Mouse (Mus musculus) heart, embryonic 11.5 days (tissue): ENCODE results near the gene Foxred2. TPM values are rescaled to one million over a fixed set of nuclear protein-coding genes. Genes with fewer than 3 reads are reported as not detected.

Experiments used
- ATAC-seq: fragments of 200-750 bp; cut with Nextera tagmentation; replicated peaks from 2 replicates; pipeline ENCODE4 v1.8.0; 2017; ENCODE audit warnings: moderate library complexity; ENCODE audit not compliant: insufficient number of reproducible peaks, low FRiP score, low TSS enrichment
- H3K27ac ChIP-seq: fragments of 300-500 bp; sonication (generic); 2 replicates; pipeline ENCODE4 v1.5.1; 2014; ENCODE audit warnings: mild to moderate bottlenecking, low read depth, low read length
- H3K27me3 ChIP-seq: fragments of 300-500 bp; sonication (generic); 2 replicates; pipeline ENCODE4 v1.6.1; 2014; ENCODE audit warnings: mild to moderate bottlenecking, low read length, mixed read lengths; ENCODE audit not compliant: control insufficient read depth, insufficient read depth
- H3K36me3 ChIP-seq: fragments of 300-500 bp; sonication (generic); 2 replicates; pipeline ENCODE4 v1.6.1; 2014; ENCODE audit warnings: mild to moderate bottlenecking, low read length, moderate library complexity, mixed read lengths; ENCODE audit not compliant: control insufficient read depth, insufficient read depth
- H3K4me1 ChIP-seq: fragments of 300-500 bp; sonication (generic); 2 replicates; pipeline ENCODE4 v1.6.1; 2014; ENCODE audit warnings: low read length; ENCODE audit not compliant: control insufficient read depth, insufficient read depth
- H3K4me2 ChIP-seq: fragments of 300-500 bp; sonication (generic); 2 replicates; pipeline ENCODE4 v1.6.1; 2014; ENCODE audit warnings: mild to moderate bottlenecking, moderate library complexity
- H3K4me3 ChIP-seq: fragments of 300-500 bp; sonication (generic); 2 replicates; pipeline ENCODE4 v1.5.1; 2014; ENCODE audit warnings: low read depth, low read length
- H3K9ac ChIP-seq: fragments of 300-500 bp; sonication (generic); 2 replicates; pipeline ENCODE4 v1.6.1; 2014; ENCODE audit warnings: mild to moderate bottlenecking, low read depth, low read length, moderate library complexity
- H3K9me3 ChIP-seq: fragments of 300-500 bp; sonication (generic); replicated peaks from 2 replicates; pipeline ENCODE4 v1.6.1; 2016; ENCODE audit warnings: low read length; ENCODE audit not compliant: control insufficient read depth
- WGBS: fragments of 180-500 bp; shearing (Covaris S2); extraction: QIAGEN DNeasy Blood & Tissue Kit; methylation state at CpG from one replicate; pipeline ENCODE4 v1.1.7; 2014; ENCODE audit not compliant: insufficient replicate concordance; 5-methylcytosine and 5-hydroxymethylcytosine counted together
- polyA plus RNA-seq: library from polyadenylated mRNA; unstranded; fragments of >200 nt; fragmentation: Nextera tagmentation; extraction: Ambion mirVana; gene quantifications from 2 replicates; pipeline ENCODE4 v1.2.1, GENCODE M21; 2014

Gene Foxred2
- polyA plus RNA-seq, 1 experiment from 2014 or later = 1.2 TPM

DNA sequence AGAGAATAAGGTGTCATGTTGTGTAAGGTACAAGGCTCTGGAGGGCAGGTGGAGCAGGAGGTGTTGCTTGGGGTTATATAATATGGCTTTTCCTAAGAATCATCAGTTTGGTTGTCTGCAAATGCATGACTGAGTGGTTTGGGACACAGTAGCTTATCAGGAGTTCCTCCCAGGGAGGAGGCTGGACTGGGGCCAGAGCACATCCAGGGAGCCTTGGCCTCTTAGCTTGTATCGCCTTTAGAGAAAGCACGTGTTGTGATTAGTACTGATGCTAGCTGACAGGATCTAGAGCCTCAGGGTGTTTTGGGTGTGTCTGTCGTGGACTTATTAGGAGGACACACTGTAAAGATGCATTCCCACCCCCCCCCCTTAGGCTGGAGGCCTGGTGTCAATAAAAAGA is 21.1 kb upstream of the Foxred2 start:
- Histone ChIP-seq H3K9me3 (no peaks in the 10 kb centered on the region), H3K4me3 (no peak overlapping the region), H3K27ac (no peak overlapping the region), H3K4me2 (no peak overlapping the region), H3K9ac (no peak overlapping the region), H3K27me3 (peaks cover 6% of the 10 kb centered on the region; the same call in 1 of the 2 replicates), H3K4me1 (no peaks in the 10 kb centered on the region), H3K36me3 (no peaks in the 10 kb centered on the region)
- ATAC-seq = no peak
- 41% methylated on average over 3 of the region's 3 CpGs for WGBS

DNA sequence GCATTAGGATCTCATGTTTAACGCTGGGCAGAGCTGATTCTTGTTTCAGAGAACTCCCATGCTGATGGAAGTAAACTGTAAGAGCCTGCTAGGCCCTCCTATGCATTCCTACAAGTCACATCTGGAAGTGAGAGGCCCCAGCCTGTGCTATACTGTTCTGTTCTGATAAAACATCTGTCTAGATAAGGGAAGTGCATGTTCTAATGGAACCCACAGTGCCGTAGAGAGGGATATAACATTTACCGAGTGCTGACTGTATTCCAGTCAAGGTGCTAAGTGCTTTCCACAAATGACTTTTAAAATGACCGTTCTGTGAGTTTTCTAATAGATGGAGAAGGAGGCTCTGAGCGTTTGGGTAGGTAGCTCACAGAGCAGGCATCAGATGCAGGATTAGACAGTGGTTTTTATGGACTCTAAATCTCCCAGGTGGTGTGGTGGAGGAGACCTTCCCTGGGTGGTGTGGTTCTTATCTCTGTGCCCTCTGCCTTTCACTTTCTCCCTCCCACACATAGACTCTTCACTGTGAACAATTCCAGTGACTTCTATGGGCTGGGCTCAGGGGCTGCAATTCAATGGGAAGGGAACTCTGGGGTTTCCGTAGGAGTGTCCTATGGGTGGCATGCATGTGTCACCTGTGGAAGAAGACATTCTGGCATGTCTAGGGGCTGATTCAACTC is 17.8 kb upstream of the Foxred2 start:
- no peak for ATAC-seq
- H3K27ac ChIP-seq = no peak overlapping the region
- no peak overlapping the region for H3K4me2 ChIP-seq
- no peaks in the 10 kb centered on the region for H3K9me3 ChIP-seq
- no peak overlapping the region for H3K4me3 ChIP-seq
- H3K4me1 ChIP-seq = peaks cover 6% of the 10 kb centered on the region
- 0 out of 2 replicates have a peak, but pooled peaks cover under 1% of the 10 kb centered on the region for H3K27me3 ChIP-seq
- no peak overlapping the region for H3K9ac ChIP-seq
- H3K36me3 ChIP-seq = no peaks in the 10 kb centered on the region
- WGBS = 58% methylated on average over 6 of the region's 6 CpGs

DNA sequence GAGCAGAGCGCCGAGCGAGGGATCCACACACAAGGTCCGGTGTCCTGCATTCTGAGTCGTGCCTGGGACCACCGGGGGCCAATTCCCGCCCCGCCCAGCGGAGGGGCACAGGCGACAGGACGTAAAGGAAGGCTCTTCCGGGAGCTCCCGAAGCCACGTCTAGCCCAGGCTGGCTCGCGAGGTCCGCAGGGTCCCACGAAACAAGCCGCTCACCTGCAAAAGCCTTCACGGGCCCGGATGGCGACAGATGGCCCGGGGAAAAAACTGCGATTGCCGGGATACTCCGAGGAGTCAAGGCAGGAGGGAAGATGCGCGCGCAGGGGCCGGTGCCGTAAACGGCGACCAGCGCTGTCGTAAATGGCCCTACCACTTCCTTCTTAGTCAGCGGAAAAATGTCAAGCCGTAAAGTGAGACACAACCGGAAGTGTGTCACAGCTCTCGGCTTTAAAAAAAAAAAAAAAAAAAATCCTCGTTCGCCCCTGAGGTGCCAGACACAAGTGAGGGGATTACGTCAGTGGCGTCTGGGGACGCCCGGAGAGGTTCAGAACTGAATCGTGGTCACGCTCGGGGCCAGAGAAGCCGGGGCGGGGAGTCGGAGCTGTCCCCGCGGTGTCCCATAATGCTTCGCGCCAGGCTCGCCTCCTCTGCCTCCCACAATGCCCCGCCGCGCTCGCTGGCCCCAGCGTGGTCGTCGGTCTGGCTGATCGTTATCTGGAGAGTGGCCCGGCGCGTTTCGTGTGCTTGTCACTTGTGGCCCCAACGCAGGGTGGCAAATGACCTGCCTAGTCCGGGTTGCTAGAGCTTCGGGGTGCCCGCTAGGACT is 14.2 kb upstream of the Foxred2 start, which contains the start of gene Eif3d:
Eif3d (minus strand) TSS at position 344 of the 823 bp plus-strand sequence.
- Histone ChIP-seq H3K27ac (peak within 1 kb of the TSS; percentile 100), H3K36me3 (peaks cover 23% of the 10 kb centered on the region), H3K27me3 (no peaks in the 10 kb centered on the region), H3K4me1 (peaks cover 11% of the 10 kb centered on the region), H3K9me3 (no peaks in the 10 kb centered on the region), H3K4me2 (peak within 1 kb of the TSS; percentile 99), H3K9ac (peak within 1 kb of the TSS; percentile 98), H3K4me3 (peak within 1 kb of the TSS; percentile 96)
- WGBS = under 1% methylated on average over 72 of the region's 72 CpGs
- ATAC-seq = peak; percentile 82

DNA sequence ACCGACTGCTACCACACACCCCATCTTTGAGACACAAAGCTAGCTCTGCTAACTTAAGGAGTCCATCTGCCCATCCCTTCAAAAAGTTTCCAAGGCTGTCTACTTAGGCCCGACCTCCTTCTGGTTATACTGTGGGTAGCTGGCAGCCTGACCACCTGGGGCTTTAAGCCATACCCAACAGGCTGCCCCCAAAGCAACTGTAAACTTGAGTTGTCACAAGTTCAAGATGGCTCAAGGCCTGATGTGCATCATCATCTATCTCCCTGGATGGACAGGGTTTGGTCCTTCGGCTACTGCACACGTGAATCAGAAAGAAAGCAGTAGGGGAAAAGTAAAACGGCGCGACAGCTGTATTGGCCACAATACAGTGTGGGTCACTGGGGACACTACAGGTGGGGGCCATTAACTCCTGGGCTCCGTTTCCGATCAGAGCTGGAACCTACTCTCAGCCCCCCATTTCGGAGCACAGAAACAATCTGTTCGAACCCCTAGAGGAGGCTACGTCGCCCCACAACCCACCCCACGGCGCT is 13.5 kb upstream of the Foxred2 start:
- peak overlapping the region; percentile 96 for H3K4me3 ChIP-seq
- peak; percentile 9; the same call in 1 of the 2 replicates for ATAC-seq
- 2% methylated on average over 15 of the region's 15 CpGs for WGBS
- peaks cover 11% of the 10 kb centered on the region for H3K4me1 ChIP-seq
- peak overlapping the region; percentile 99 for H3K4me2 ChIP-seq
- peak overlapping the region; percentile 100 for H3K27ac ChIP-seq
- no peaks in the 10 kb centered on the region for H3K9me3 ChIP-seq
- no peaks in the 10 kb centered on the region for H3K27me3 ChIP-seq
- peak overlapping the region; percentile 98 for H3K9ac ChIP-seq
- peaks cover 28% of the 10 kb centered on the region for H3K36me3 ChIP-seq

DNA sequence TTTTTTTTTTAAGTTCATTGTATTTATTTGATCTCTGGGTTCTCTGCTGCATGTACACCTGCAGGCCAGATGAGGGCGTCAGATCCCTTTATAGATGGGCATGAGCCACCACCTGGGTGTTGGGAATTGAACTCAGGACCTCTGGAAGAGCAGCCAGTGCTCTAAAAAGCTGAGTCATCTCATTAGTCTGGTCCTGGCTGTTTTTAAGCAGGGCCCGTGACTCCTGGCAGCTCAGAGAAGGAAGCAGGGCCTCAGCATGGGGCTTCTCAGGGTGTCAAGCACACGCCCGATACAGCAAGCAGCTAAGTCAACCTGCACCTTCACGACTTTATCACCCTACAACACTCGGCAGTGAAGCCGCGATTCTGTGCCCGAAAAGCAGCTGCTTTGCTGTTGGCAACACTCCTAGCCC is 8.6 kb upstream of the Foxred2 start:
- Histone ChIP-seq H3K9ac (no peak overlapping the region), H3K4me1 (peaks cover 11% of the 10 kb centered on the region), H3K4me2 (no peak overlapping the region), H3K4me3 (no peak overlapping the region), H3K27me3 (no peaks in the 10 kb centered on the region), H3K36me3 (peaks cover 67% of the 10 kb centered on the region), H3K9me3 (no peaks in the 10 kb centered on the region), H3K27ac (no peak overlapping the region)
- ATAC-seq = no peak
- 69% methylated on average over 9 of the region's 9 CpGs for WGBS

DNA sequence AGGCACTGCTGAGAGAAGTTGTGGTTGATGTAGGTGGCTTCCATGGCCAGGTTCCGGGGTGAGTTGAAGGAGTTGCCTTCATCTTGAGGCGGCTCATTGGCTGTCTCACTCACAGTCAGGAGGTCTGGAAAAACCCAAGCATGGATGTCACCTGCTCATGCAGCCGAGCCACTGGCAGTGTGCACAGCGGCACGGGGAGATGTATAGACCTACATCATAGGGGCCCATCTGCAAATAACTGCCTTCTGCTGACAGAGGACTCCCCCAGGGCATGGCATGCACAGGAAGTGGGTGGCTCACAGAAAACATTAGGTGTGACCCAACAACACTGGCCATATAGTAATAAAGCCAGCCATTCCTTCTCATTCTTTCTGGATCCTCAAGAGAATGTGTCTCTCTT is 5.9 kb upstream of the Foxred2 start:
- H3K4me2 ChIP-seq = no peak overlapping the region
- H3K4me3 ChIP-seq = no peak overlapping the region
- H3K9ac ChIP-seq = no peak overlapping the region
- no peaks in the 10 kb centered on the region for H3K4me1 ChIP-seq
- no peaks in the 10 kb centered on the region for H3K27me3 ChIP-seq
- H3K9me3 ChIP-seq = no peaks in the 10 kb centered on the region
- no peak overlapping the region for H3K27ac ChIP-seq
- 94% methylated on average over 5 of the region's 5 CpGs for WGBS
- peaks cover 72% of the 10 kb centered on the region for H3K36me3 ChIP-seq
- no peak for ATAC-seq

DNA sequence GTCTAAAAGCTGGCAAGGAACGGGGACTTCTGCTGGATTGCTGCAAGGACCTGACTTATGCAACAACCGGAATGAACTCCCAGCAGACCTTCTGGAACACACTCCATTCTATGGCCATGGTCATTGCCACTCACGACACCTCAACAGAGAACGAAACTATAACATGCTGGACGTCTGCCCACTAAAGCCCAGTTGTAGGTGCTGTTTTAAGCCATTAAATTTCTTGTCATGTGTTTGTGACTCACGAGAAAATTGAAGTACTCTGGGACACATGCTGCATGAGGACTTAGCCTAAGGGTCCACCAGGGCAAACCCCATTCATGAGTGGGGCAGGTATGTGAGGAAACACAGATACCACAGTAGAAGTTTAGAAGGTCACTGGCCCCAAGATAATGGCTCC is 4.2 kb upstream of the Foxred2 start:
- Histone ChIP-seq H3K4me3 (no peak overlapping the region), H3K4me2 (no peak overlapping the region), H3K36me3 (peaks cover 60% of the 10 kb centered on the region), H3K27me3 (peaks cover 9% of the 10 kb centered on the region), H3K4me1 (peaks cover 11% of the 10 kb centered on the region), H3K27ac (no peak overlapping the region), H3K9ac (no peak overlapping the region), H3K9me3 (no peaks in the 10 kb centered on the region)
- WGBS = 89% methylated on average over 6 of the region's 6 CpGs
- ATAC-seq = no peak

DNA sequence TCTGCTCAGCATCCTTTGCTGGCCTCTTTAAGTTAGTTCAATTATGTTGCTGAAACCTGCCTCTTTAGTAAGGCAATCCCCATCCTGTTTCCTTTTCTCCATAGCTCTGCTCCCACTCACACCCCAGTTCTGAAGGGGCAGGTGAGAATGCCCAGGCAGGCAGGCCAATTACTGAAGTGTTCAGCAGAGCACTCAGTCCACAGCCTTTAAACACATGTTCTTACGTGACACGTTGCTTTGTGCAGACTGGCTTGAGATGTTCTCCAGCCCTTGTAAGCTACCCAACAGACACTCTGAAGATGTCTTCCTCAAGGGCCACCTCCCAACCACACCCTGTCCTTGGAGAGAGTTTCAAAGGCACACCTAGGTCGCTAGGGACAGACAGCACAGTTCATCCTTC is 1.5 kb upstream of the Foxred2 start:
- ATAC-seq = no peak
- Histone ChIP-seq H3K36me3 (peaks cover 36% of the 10 kb centered on the region), H3K9ac (no peak overlapping the region), H3K27ac (no peak overlapping the region), H3K4me2 (no peak overlapping the region), H3K27me3 (peaks cover 17% of the 10 kb centered on the region), H3K9me3 (no peaks in the 10 kb centered on the region), H3K4me1 (peaks cover 12% of the 10 kb centered on the region), H3K4me3 (no peak overlapping the region)
- WGBS = 57% methylated on average over 3 of the region's 3 CpGs
